Mouse (Mus musculus) kidney, embryonic 16.5 days (tissue): ENCODE results near the gene Diras1. TPM values are rescaled to one million over a fixed set of nuclear protein-coding genes. Genes with fewer than 3 reads are reported as not detected.
A peak's percentile ranks its signal among the peaks of the same experiment; 100 is the strongest.
"Not testable (repeated sequence)": the region's sequence is repeated elsewhere in the genome, so short reads cannot be mapped to it uniquely, and the experiment has no call there.

ENCODE experiments used
- ATAC-seq: fragments of 200-750 bp; cut with Nextera tagmentation; 2 replicates; pipeline ENCODE4 v1.8.0; 2017; ENCODE audit warnings: moderate TSS enrichment; ENCODE audit not compliant: low FRiP score, low TSS enrichment
- H3K27ac ChIP-seq: fragments of 300-500 bp; sonication (generic); 2 replicates; pipeline ENCODE4 v1.5.1; 2014; ENCODE audit warnings: low read length
- H3K27me3 ChIP-seq: fragments of 300-500 bp; sonication (generic); 2 replicates; pipeline ENCODE4 v1.6.1; 2014; ENCODE audit warnings: low read length, control low read depth, mixed read lengths; ENCODE audit not compliant: insufficient read depth
- H3K36me3 ChIP-seq: fragments of 300-500 bp; sonication (generic); 2 replicates; pipeline ENCODE4 v1.6.1; 2014; ENCODE audit warnings: low read length, control low read depth, mixed read lengths; ENCODE audit not compliant: insufficient read depth
- H3K4me1 ChIP-seq: fragments of 300-500 bp; sonication (generic); 2 replicates; pipeline ENCODE4 v1.6.1; 2014; ENCODE audit warnings: low read length, control low read depth, mixed read lengths; ENCODE audit not compliant: insufficient read depth
- H3K4me2 ChIP-seq: fragments of 300-500 bp; sonication (generic); replicated peaks from 2 replicates; pipeline ENCODE4 v1.6.1; 2014; ENCODE audit warnings: low read depth, low read length
- H3K4me3 ChIP-seq: fragments of 300-500 bp; sonication (generic); 2 replicates; pipeline ENCODE4 v1.5.1; 2014; ENCODE audit warnings: mild to moderate bottlenecking, low read length
- H3K9ac ChIP-seq: fragments of 300-500 bp; sonication (generic); replicated peaks from 2 replicates; pipeline ENCODE4 v1.6.1; 2014; ENCODE audit warnings: low read length
- H3K9me3 ChIP-seq: fragments of 300-500 bp; sonication (generic); 2 replicates; pipeline ENCODE4 v1.6.1; 2016; ENCODE audit warnings: low read length, control low read depth
- WGBS: fragments of 180-500 bp; shearing (Covaris S2); extraction: QIAGEN DNeasy Blood & Tissue Kit; methylation state at CpG from one replicate; pipeline ENCODE4 v1.1.7; 2014; 5-methylcytosine and 5-hydroxymethylcytosine counted together
- polyA plus RNA-seq: library from polyadenylated mRNA; unstranded; fragments of >200 nt; fragmentation: Nextera tagmentation; extraction: Ambion mirVana; gene quantifications from 2 replicates; pipeline ENCODE4 v1.2.1, GENCODE M21; 2015

Gene Diras1
- 0.11 and 0.41 TPM in 2 replicates for polyA plus RNA-seq

DNA sequence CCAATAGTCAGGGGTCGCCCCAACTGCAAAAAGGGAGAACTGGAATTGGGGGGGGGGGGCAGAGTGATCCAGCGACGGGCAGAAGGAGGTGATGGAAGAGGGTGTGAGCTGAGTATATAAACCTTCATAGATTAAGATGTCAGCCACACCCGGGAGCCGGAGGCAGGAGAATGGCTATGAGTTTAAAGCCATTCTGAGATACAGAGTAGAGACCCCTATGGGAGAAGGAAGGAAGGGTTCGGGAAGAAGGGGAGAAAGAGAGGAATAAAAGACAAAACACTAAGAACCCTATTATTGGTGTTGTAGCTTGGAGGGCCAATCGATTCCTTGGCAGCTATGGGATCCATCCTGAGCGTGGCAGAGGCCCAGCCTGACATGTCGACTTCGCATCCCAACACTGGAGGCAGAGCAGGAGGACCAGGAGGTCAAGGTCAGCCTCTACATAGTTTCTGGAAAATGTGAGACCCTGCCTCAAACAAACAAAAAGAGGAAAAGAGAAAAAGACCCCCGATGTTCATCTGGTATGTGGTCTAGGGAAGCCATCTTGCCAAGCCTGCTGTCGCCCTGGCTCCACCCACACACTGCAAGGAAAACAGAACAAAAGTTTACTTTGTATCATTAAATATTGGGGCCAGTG lies at the start of gene Diras1:
Diras1 (minus strand) TSS at position 24 of the 637 bp plus-strand sequence.
- peaks cover 29% of the 10 kb centered on the region for H3K27me3 ChIP-seq
- 0 out of 2 replicates have a peak within 1 kb of the TSS, but pooled peaks have one; percentile 11 for H3K9ac ChIP-seq
- WGBS, result 48% methylated on average over 12 of the region's 12 CpGs
- H3K4me1 ChIP-seq, result 0 out of 2 replicates have a peak, but pooled peaks cover 3% of the 10 kb centered on the region
- peaks cover 4% of the 10 kb centered on the region; the same call in 1 of the 2 replicates for H3K36me3 ChIP-seq
- peak within 1 kb of the TSS; percentile 49 for H3K4me2 ChIP-seq
- no peaks in the 10 kb centered on the region for H3K9me3 ChIP-seq
- H3K27ac ChIP-seq, result no peak within 1 kb of the TSS
- peak within 1 kb of the TSS; percentile 19 for H3K4me3 ChIP-seq
- ATAC-seq, result no peak

DNA sequence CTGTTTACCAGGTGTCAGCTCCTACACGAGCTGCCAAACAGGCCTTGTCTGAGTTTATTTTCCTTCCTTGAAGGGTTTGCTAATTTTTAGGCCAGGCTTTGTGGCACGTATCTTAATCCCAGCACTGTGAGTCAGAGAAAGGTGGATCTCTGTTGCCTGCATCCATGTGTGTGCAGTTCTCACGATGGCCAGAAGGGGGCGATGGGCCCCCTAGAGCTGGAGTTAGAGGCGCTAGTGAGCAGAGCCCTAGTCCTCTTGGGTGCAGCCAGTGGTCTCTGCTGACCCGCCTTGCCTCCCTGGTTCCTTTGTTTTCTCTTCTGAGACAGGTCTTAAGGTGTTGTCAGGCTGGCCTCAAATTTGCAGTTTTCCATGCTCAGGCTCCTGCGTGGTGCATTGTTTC lies 48.0 kb upstream of the Diras1 start:
- Histone ChIP-seq H3K4me1 (peaks cover 17% of the 10 kb centered on the region), H3K36me3 (peaks cover 36% of the 10 kb centered on the region), H3K4me2 (no peak overlapping the region), H3K4me3 (no peak overlapping the region), H3K27me3 (no peaks in the 10 kb centered on the region), H3K27ac (no peak overlapping the region), H3K9ac (no peak overlapping the region), H3K9me3 (no peaks in the 10 kb centered on the region)
- WGBS, result 63% methylated on average over 7 of the region's 7 CpGs
- no peak for ATAC-seq

DNA sequence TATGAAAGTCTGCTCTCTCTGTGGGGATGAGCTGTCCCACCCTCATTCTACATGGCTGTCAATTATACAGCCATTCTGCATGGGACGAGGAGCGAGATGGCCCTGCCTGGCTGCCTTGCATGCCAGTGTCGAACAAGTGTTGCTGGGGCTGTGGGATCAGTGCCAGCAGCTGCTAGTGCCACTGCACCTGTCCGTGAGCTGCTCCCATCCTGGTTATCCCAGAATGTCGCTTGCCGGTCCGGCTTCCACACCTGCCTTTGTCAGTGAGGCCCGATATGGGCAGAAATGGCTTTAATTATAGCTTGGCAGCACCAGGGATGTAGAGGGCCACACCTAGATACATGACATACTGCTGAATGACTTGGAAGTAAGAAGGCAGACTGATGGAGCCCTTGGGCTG lies 46.8 kb upstream of the Diras1 start:
- no peak overlapping the region for H3K27ac ChIP-seq
- 95% methylated on average over 8 of the region's 8 CpGs for WGBS
- H3K9ac ChIP-seq, result no peak overlapping the region
- peaks cover 24% of the 10 kb centered on the region for H3K36me3 ChIP-seq
- H3K4me2 ChIP-seq, result no peak overlapping the region
- H3K4me3 ChIP-seq, result no peak overlapping the region
- ATAC-seq, result no peak
- H3K4me1 ChIP-seq, result peaks cover 17% of the 10 kb centered on the region
- no peaks in the 10 kb centered on the region for H3K27me3 ChIP-seq
- H3K9me3 ChIP-seq, result no peaks in the 10 kb centered on the region

DNA sequence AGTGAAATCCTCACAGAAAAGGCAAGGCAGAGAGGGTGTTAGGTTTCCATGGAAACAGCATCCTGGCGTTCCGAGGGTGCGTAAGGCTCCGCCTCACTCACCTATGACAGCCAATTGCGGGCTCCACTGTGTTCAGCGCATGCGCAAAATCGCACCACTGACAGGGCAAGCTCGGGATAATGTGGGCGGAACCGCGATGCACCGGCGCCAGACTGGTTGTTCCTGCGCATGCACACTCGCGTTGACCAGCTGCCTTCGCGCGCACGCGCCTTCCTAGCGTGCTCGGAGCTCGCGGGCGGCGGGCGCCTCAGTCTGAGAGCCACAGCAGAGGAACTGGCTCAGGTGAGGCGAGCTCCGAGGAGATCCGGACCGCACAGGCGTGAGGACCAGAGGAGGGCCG lies 44.4 kb upstream of the Diras1 start, which contains the start of gene Thop1:
Thop1 (plus strand) TSS at position 200 of the 400 bp plus-strand sequence.
- no peaks in the 10 kb centered on the region for H3K27me3 ChIP-seq
- H3K4me2 ChIP-seq, result peak within 1 kb of the TSS; percentile 89
- H3K9me3 ChIP-seq, result no peaks in the 10 kb centered on the region
- peak; percentile 98 for ATAC-seq
- H3K4me3 ChIP-seq, result peak within 1 kb of the TSS; percentile 80
- peak within 1 kb of the TSS; percentile 87 for H3K9ac ChIP-seq
- 0% methylated on average over 35 of the region's 35 CpGs for WGBS
- peak within 1 kb of the TSS; percentile 36; the same call in 1 of the 2 replicates for H3K27ac ChIP-seq
- peaks cover 17% of the 10 kb centered on the region for H3K4me1 ChIP-seq
- H3K36me3 ChIP-seq, result peaks cover 14% of the 10 kb centered on the region

DNA sequence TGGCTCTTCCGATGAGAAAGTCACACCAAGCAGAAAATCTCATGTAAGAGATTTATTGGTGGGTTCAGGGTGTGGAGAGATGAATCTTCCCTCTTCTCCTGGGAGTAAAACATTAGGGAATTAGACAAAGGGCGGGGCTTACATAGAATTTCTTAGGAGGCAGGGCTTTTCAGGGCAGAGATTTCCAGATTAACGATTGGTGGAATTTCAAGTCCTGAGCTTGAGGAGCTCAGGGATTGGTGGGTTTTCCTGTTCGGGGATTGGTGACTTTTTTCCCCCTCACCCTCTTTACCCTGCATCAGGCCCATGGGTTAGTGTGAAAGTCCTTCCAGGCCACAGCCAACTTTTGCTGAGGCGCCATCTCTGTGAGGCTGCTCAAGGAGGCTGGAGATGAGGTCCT lies 43.2 kb upstream of the Diras1 start:
- H3K36me3 ChIP-seq, result 0 out of 2 replicates have a peak, but pooled peaks cover 6% of the 10 kb centered on the region
- no peak overlapping the region for H3K27ac ChIP-seq
- no peak overlapping the region for H3K4me3 ChIP-seq
- 68% methylated on average over 5 of the region's 5 CpGs for WGBS
- H3K4me1 ChIP-seq, result peaks cover 17% of the 10 kb centered on the region
- H3K9ac ChIP-seq, result no peak overlapping the region
- no peaks in the 10 kb centered on the region for H3K9me3 ChIP-seq
- no peaks in the 10 kb centered on the region for H3K27me3 ChIP-seq
- no peak for ATAC-seq
- no peak overlapping the region for H3K4me2 ChIP-seq

DNA sequence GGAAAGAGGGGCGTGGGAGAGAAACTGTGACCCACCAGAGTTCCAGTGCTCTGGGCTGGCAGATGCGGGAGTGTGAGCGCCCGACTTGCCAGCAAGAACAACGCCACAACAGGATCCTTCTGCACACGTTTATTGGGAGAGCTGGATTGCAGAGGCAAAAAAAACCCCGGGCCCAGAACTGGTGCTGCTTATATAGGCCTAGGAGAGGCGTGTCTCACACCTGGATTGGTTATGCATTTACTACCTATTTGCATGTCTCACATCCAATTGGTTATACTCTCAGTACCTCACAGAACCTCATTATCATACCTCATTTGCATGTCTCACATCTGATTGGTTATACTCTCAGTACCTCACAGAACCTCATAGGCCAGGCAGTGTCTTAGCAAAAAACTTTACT lies 39.1 kb upstream of the Diras1 start:
- H3K4me2 ChIP-seq, H3K9ac ChIP-seq, H3K4me1 ChIP-seq, H3K27ac ChIP-seq, ATAC-seq, H3K9me3 ChIP-seq, H3K27me3 ChIP-seq, H3K36me3 ChIP-seq, H3K4me3 ChIP-seq: not testable (repeated sequence)
- 86% methylated on average over 8 of the region's 8 CpGs for WGBS

DNA sequence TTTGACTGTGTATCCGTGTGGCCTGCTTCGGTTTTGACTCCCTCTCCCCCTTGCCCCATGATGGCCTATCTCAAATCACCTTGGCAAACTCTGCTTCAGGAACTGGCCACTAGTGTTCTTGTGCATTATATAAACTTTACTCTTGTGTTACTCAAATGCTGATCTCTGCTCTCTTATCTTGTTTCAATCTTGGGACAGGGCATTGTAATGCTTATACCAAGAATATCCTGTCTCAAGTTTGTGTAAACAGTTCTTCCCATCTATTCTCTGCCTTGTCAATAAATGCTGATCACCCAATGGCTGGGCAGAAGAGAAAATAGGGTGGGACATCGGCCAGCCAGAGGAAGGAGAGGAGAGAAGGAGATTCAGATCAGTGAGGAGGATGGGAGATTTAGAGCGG lies 37.2 kb upstream of the Diras1 start:
- H3K27me3 ChIP-seq, result no peaks in the 10 kb centered on the region
- peaks cover 14% of the 10 kb centered on the region for H3K4me1 ChIP-seq
- no peaks in the 10 kb centered on the region for H3K9me3 ChIP-seq
- no peak overlapping the region for H3K4me3 ChIP-seq
- WGBS, result 64% methylated on average over 4 of the region's 4 CpGs
- no peaks in the 10 kb centered on the region for H3K36me3 ChIP-seq
- H3K27ac ChIP-seq, result no peak overlapping the region
- H3K4me2 ChIP-seq, result no peak overlapping the region
- H3K9ac ChIP-seq, result no peak overlapping the region
- no peak for ATAC-seq

DNA sequence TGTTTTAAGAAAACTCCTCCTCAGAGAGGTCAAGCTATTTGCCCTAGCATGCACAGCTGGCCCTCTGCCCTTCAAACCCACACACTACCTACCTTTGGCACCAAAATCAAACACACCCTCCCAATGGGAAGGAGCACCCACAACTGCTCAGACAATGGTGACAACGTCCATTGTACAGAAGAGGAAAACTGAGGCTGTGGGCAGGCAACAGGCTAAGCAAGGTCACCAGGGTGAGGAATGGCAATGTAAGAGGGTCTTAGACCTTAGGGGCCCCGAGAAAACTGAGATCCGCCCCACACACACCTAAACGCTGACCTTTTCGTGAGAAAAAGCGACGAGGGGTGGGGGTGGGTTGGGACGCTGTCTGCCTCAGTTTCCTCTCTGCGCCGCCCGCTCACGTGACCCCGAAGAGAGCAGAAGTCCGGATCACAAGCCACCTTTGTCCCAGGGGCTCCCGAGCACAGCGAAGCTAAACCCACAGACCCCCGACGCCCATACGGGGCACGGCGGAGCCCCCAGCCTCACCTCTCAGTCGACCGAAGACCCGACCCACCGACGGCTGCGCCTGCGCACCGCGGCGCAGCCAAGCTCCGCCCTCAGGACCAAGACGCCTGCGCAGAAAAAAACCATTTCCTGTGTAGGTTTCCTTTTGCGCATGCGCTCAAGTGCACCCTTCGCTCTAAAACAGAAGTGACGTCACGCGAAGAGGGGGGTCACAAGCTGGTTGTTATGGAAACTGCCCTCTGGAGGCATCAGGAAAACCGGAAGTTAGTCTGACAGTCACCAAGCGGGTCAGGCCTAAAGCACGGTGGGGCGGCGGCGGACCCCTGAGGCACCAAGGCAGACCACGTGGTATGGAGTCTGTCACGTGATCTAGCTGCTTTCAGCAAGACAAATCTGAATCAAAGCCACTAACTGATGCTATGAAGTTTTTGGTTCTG lies 34.4 kb upstream of the Diras1 start, which contains the start of gene Sgta:
Sgta (minus strand) TSS at position 579 of the 941 bp plus-strand sequence.
- WGBS, result under 1% methylated on average over 48 of the region's 48 CpGs
- no peaks in the 10 kb centered on the region for H3K27me3 ChIP-seq
- H3K4me1 ChIP-seq, result peaks cover 14% of the 10 kb centered on the region
- peak within 1 kb of the TSS; percentile 85 for H3K4me3 ChIP-seq
- 0 out of 2 replicates have a peak within 1 kb of the TSS, but pooled peaks have one; percentile 20 for H3K27ac ChIP-seq
- no peaks in the 10 kb centered on the region for H3K9me3 ChIP-seq
- peak within 1 kb of the TSS; percentile 93 for H3K4me2 ChIP-seq
- ATAC-seq, result peak; percentile 96
- H3K9ac ChIP-seq, result peak within 1 kb of the TSS; percentile 90
- no peaks in the 10 kb centered on the region for H3K36me3 ChIP-seq

DNA sequence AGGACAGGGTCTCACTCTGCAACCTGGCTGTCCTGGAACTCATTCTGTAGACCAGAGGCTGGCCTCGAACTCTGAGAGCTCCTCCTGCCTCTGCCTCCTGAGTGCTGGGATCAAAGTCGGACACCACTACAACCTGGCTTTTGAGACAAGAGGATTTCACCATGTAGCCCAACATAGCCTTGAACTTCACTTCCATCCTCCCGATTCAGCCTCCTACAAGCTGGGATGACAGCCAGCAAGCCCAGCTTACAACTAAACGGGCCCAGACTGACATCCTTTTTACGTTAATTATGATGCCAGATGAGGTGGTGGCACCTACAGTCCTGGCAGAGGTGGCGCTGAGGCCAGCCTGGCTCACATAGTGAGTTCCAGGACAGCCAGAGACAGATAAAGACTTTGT lies 33.4 kb upstream of the Diras1 start:
- Histone ChIP-seq H3K9ac (peak overlapping the region; percentile 90), H3K36me3 (no peaks in the 10 kb centered on the region), H3K4me1 (peaks cover 14% of the 10 kb centered on the region), H3K9me3 (no peaks in the 10 kb centered on the region), H3K4me3 (peak overlapping the region; percentile 85), H3K27ac (no peak overlapping the region), H3K4me2 (peak overlapping the region; percentile 93), H3K27me3 (no peaks in the 10 kb centered on the region)
- no peak for ATAC-seq
- WGBS, result 84% methylated on average over 6 of the region's 6 CpGs
